Mouse (Mus musculus): Measurements from ENCODE around the gene Ttc37. TPM values are rescaled to one million over a fixed set of nuclear protein-coding genes. Genes with fewer than 3 reads are reported as not detected.

The Ttc37 gene
- polyA plus RNA-seq, 1 experiment from 2014 or later: 10.7 TPM

GRCm38 (mm10) chr13:76189190-76189589 is 90.7 kb downstream of the Ttc37 start:
- Histone ChIP-seq H3K4me3 (no peak overlapping the region), H3K27ac (no peak overlapping the region), H3K9me3 (no peaks in the 10 kb centered on the region), H3K36me3 (peaks cover 44% of the 10 kb centered on the region), H3K27me3 (ENCODE audit: insufficient read depth, poor library complexity, severe bottlenecking) (no peaks in the 10 kb centered on the region), H3K4me1 (replicated peaks) (no peaks in the 10 kb centered on the region)
- whole genome bisulfite sequencing: 83% methylated on average over 3 of the region's 3 CpGs
- DNase-seq (ENCODE audit: low spot score): no peak

- Histone ChIP-seq H3K36me3 (peaks cover 44% of the 10 kb centered on the region), H3K4me1 (replicated peaks) (no peaks in the 10 kb centered on the region), H3K27ac (no peak overlapping the region), H3K27me3 (ENCODE audit: insufficient read depth, poor library complexity, severe bottlenecking) (no peaks in the 10 kb centered on the region), H3K9me3 (no peaks in the 10 kb centered on the region), H3K4me3 (no peak overlapping the region)
- 79% methylated on average over 3 of the region's 3 CpGs for WGBS
- no peak for DNase-seq (ENCODE audit: low spot score)
Measured at GRCm38 (mm10) chr13:76190273-76190672, 91.7 kb downstream of the Ttc37 start.

GRCm38 (mm10) chr13:76194937-76195336 is 96.4 kb downstream of the Ttc37 start:
- peaks cover 31% of the 10 kb centered on the region for H3K36me3 ChIP-seq
- H3K4me3 ChIP-seq: no peak overlapping the region
- H3K27ac ChIP-seq: no peak overlapping the region
- no peaks in the 10 kb centered on the region for H3K9me3 ChIP-seq
- no peaks in the 10 kb centered on the region for H3K4me1 ChIP-seq (replicated peaks)
- DNase-seq (ENCODE audit: low spot score): no peak
- H3K27me3 ChIP-seq (ENCODE audit: insufficient read depth, poor library complexity, severe bottlenecking): no peaks in the 10 kb centered on the region

- Histone ChIP-seq H3K27me3 (ENCODE audit: insufficient read depth, poor library complexity, severe bottlenecking) (no peaks in the 10 kb centered on the region), H3K4me1 (replicated peaks) (no peaks in the 10 kb centered on the region), H3K27ac (no peak overlapping the region), H3K9me3 (no peaks in the 10 kb centered on the region), H3K36me3 (peaks cover 26% of the 10 kb centered on the region), H3K4me3 (no peak overlapping the region)
- DNase-seq (ENCODE audit: low spot score): no peak
- 92% methylated on average over 8 of the region's 8 CpGs for WGBS
Measured at GRCm38 (mm10) chr13:76195431-76196138, 97.1 kb downstream of the Ttc37 start.

- no peak overlapping the region for H3K27ac ChIP-seq
- no peaks in the 10 kb centered on the region for H3K4me1 ChIP-seq (replicated peaks)
- no peaks in the 10 kb centered on the region for H3K27me3 ChIP-seq (ENCODE audit: insufficient read depth, poor library complexity, severe bottlenecking)
- H3K36me3 ChIP-seq: peaks cover 8% of the 10 kb centered on the region
- DNase-seq (ENCODE audit: low spot score): no peak
- no peaks in the 10 kb centered on the region for H3K9me3 ChIP-seq
- H3K4me3 ChIP-seq: no peak overlapping the region
- 89% methylated on average over 3 of the region's 3 CpGs for WGBS
Measured at GRCm38 (mm10) chr13:76197297-76197848, 98.8 kb downstream of the Ttc37 start.

- 94% methylated on average over 4 of the region's 4 CpGs for WGBS
- no peak for DNase-seq (ENCODE audit: low spot score)
- H3K36me3 ChIP-seq: 0 out of 2 replicates have a peak, but pooled peaks cover 3% of the 10 kb centered on the region
- no peaks in the 10 kb centered on the region for H3K27me3 ChIP-seq (ENCODE audit: insufficient read depth, poor library complexity, severe bottlenecking)
- H3K4me3 ChIP-seq: no peak overlapping the region
- H3K27ac ChIP-seq: no peak overlapping the region
- 0 out of 2 replicates have a peak, but pooled peaks cover 4% of the 10 kb centered on the region for H3K9me3 ChIP-seq
- no peaks in the 10 kb centered on the region for H3K4me1 ChIP-seq (replicated peaks)
Measured at GRCm38 (mm10) chr13:76199943-76200342, 101.4 kb downstream of the Ttc37 start.

GRCm38 (mm10) chr13:76214928-76215327 is 116.4 kb downstream of the Ttc37 start:
- no peak overlapping the region for H3K4me3 ChIP-seq
- no peaks in the 10 kb centered on the region for H3K27me3 ChIP-seq (ENCODE audit: insufficient read depth, poor library complexity, severe bottlenecking)
- no peaks in the 10 kb centered on the region for H3K36me3 ChIP-seq
- H3K4me1 ChIP-seq (replicated peaks): no peaks in the 10 kb centered on the region
- DNase-seq (ENCODE audit: low spot score): no peak
- H3K27ac ChIP-seq: no peak overlapping the region
- H3K9me3 ChIP-seq: no peaks in the 10 kb centered on the region
- WGBS: 87% methylated on average over 2 of the region's 2 CpGs

GRCm38 (mm10) chr13:76215397-76215796 is 116.9 kb downstream of the Ttc37 start:
- Histone ChIP-seq H3K4me3 (no peak overlapping the region), H3K9me3 (no peaks in the 10 kb centered on the region), H3K27me3 (ENCODE audit: insufficient read depth, poor library complexity, severe bottlenecking) (no peaks in the 10 kb centered on the region), H3K36me3 (no peaks in the 10 kb centered on the region), H3K27ac (no peak overlapping the region), H3K4me1 (replicated peaks) (no peaks in the 10 kb centered on the region)
- no peak for DNase-seq (ENCODE audit: low spot score)
- 48% methylated on average over 2 of the region's 2 CpGs for WGBS

Other genes starting within 250 kb of the Ttc37 start
- 39.8 and 42.4 TPM in 2 replicates for gene Rhobtb3, start 154.8 kb upstream of the Ttc37 start, polyA plus RNA-seq (2016; fragmentation: Nextera tagmentation; extraction: Ambion mirVana)
- gene Spata9, start 131.6 kb upstream of the Ttc37 start, polyA plus RNA-seq (2016; fragmentation: Nextera tagmentation; extraction: Ambion mirVana): 0.47 and 0.77 TPM in 2 replicates
- gene Rfesd, start 80.0 kb upstream of the Ttc37 start, polyA plus RNA-seq (2016; fragmentation: Nextera tagmentation; extraction: Ambion mirVana): 20.8 and 25.8 TPM in 2 replicates
- 0.39 and 0.50 TPM in 2 replicates for gene Gpr150, start 41.7 kb upstream of the Ttc37 start, polyA plus RNA-seq (2016; fragmentation: Nextera tagmentation; extraction: Ambion mirVana)
- 4.2 and 4.9 TPM in 2 replicates for gene Arsk, start 74 bp upstream of the Ttc37 start, polyA plus RNA-seq (2016; fragmentation: Nextera tagmentation; extraction: Ambion mirVana)
- 0.71 and 1.3 TPM in 2 replicates for gene Fam81b, start 206.3 kb downstream of the Ttc37 start, polyA plus RNA-seq (2016; fragmentation: Nextera tagmentation; extraction: Ambion mirVana)

Data from hindbrain, embryonic 10.5 days (tissue).